Mouse (Mus musculus): ENCODE results near the gene Psmd9. TPM values are rescaled to one million over a fixed set of nuclear protein-coding genes. Genes with fewer than 3 reads are reported as not detected.

Psmd9 gene
- polyA plus RNA-seq, 2 experiments from 2014 or later = 31.6 to 42.2 TPM

DNA sequence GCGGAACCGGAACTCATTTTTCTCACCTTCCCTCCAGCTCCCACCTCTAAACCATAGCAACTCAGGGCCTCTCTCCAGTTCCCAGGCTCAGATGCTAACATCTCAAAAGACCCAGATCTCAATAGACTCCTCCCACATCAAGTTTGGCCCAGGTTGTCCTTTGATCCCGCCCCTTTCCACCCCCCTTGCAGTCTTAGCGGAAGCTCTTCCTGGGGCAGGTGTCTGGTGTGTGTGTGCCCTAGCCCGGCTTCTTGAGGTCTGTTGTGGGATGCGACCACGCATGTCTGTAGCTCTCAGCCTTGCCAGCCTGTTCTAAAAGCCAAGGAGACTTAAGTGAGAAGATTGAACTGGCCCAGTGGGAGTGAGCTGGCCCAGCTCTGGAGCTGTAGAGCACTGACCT lies 18.6 kb upstream of the Psmd9 start:
- peak; percentile 69 for ATAC-seq

DNA sequence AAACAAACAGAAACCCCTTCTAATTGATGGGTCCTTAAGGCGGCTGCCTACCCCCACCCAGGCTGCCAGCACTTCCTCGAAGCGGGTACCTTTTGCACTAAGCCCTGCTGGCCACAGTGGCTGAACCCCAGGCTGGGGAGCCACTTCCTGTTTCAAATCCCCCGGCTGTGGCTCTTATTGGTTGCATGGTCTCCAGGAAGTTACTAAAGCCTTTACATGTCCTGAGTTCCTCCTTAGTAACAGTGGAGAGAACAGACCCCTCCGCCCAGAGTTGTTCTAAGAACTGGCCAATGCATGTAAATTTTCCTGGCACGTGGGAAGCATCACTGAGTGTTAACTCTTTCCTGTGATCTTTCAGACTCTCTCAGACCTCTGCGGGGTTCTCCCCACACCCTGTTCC lies 18.1 kb upstream of the Psmd9 start:
- peak; percentile 76 for ATAC-seq

DNA sequence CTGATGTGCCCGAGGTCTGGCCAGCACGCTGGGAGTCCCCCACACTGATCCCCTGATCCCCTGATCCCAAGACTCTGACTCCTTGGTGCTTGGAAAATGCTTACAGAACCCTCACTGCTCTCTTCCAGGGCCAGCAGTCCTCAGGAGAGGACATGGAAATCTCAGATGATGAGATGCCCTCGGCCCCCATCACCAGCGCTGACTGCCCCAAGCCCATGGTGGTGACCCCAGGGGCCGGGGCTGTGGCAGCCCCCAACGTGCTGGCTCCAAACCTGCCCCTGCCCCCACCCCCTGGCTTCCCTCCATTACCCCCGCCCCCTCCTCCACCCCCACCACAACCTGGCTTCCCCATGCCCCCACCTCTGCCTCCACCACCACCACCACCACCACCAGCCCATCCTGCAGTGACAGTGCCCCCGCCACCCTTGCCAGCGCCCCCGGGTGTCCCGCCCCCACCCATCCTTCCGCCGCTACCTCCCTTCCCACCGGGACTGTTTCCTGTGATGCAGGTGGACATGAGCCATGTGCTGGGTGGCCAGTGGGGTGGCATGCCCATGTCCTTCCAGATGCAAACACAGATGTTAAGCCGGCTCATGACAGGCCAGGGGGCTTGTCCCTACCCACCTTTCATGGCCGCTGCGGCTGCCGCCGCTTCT lies 17.4 kb upstream of the Psmd9 start:
- ATAC-seq = no peak

DNA sequence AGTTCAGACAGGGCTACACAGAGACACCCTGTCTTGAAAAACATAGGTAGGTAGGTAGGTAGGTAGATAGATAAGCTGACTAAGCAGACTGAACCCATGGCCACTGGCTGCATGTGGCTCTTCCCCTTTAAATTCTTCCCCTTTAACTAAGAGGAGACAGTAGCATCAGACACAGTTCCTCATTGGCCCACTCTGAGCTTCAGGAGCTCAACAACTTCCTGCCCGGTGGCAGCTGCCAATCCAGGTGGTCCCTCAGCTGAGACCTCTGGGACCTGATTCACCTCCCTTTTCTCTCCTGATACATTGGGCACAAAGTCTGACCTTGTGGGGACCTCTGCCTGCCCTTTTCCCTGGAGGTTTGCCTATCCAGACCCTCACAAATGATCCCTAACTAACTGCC lies 16.3 kb upstream of the Psmd9 start:
- no peak for ATAC-seq

DNA sequence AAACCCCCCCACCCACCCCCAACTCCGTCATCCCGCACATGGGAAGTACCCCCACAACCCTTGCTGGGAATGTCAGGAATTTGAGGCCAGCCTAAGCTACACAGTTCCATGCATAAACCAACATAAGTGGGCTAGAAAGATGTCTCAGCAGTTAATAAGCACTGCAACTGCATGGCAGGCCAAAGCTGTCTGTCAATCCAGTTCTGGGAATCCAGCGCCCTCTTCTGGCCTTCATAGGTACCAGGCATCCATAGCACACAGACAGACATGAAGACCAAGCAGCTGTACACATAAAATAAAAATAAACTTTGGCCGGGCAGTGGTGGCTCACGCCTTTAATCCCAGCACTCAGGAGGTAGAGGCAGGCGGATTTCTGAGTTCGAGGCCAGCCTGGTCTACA lies 13.8 kb upstream of the Psmd9 start:
- ATAC-seq = no peak

- no peak for ATAC-seq
These were observed 12.4 kb upstream of the Psmd9 start for GRCm38 (mm10) chr5:123156763-123157162.

GRCm38 (mm10) chr5:123157972-123158371 lies 11.2 kb upstream of the Psmd9 start:
- no peak for ATAC-seq

- ATAC-seq = no peak
These were observed 9.8 kb upstream of the Psmd9 start for GRCm38 (mm10) chr5:123159446-123159845.

DNA sequence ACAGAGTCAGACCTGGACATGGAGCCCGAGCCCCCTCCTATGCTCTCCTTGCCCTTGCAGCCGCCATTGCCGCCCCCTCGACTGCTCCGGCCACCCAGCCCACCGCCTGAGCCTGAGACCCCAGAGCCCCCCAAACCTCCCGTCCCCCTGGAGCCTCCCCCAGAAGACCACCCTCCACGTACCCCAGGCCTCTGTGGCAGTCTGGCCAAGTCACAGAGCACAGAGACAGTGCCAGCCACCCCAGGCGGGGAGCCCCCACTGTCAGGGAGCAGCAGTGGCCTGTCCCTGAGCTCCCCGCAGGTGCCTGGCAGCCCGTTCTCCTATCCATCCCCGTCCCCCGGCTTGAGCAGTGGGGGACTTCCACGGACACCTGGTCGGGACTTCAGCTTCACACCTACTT lies 9.3 kb upstream of the Psmd9 start:
- no peak for ATAC-seq

- ATAC-seq = no peak
These were observed 8.9 kb upstream of the Psmd9 start for GRCm38 (mm10) chr5:123160341-123160740.

DNA sequence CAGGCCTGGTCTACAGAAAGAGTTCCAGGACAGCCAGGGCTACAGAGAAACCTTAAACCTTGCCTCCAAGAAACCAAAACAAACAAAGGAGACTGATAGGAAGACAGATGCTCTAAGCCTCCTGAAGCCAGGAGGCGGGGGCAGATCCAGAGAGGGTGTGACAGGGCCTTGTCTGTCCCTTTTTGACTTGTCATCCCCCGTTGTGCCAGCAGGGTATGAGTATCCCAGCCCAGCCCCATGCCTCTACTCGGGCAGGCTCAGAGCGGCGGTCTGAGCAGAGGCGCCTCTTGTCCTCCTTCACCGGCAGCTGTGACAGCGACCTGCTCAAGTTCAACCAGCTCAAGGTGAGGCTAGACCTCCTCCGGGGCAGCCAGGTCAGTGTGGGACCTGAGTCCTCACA lies 6.3 kb upstream of the Psmd9 start:
- ATAC-seq = no peak

DNA sequence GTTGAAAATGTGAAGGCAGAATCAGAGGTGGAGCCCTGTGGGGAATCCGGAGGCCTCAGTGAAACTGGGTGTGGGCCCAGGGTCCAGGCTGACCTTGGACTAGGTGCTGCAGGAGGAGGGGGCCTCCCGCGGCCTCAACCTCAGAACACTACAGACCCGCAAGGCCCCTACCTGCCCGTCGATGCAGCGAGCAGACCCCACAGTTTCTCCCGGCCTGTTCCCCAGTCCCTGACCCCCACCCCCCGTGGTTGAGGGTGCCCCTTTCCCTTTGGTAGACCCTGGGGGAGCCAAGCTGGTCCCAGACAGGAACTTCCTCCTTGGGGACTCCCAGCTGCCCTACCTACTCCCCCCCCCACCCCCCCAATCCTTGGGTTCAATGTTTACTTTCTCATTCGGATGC lies 2.8 kb upstream of the Psmd9 start:
- no peak for ATAC-seq

GRCm38 (mm10) chr5:123167591-123167990 lies 1.6 kb upstream of the Psmd9 start:
- no peak for ATAC-seq

DNA sequence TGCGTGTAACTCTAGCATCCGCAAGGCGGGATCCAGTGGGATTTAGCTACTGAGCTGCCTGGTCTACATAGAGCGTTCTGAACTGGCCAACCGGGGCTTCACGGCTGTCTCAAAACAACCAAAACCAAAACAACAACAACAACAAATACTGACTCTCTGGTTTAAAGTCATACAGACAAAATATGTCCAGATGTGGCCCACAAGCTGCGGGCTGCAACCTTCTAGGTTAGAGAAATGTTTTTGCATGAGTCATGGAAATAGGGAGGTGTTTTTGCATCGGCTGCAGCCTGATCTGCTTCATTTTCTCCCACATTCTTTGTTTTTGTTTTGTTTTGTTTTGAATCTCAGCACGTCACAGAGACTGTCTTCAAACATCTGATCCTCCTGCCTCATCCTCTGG lies 1.2 kb downstream of the Psmd9 start:
- no peak for ATAC-seq

- peak; percentile 77 for ATAC-seq
These were observed 2.6 kb downstream of the Psmd9 start for GRCm38 (mm10) chr5:123171646-123172350.

GRCm38 (mm10) chr5:123178792-123179191 lies 9.6 kb downstream of the Psmd9 start:
- no peak for ATAC-seq

- no peak for ATAC-seq
These were observed 11.2 kb downstream of the Psmd9 start for GRCm38 (mm10) chr5:123180390-123180789.

GRCm38 (mm10) chr5:123181536-123181935 lies 12.3 kb downstream of the Psmd9 start:
- ATAC-seq = no peak

GRCm38 (mm10) chr5:123182651-123183050 lies 13.4 kb downstream of the Psmd9 start, which contains the start of gene Hpd:
Gene Hpd, minus strand, starts transcription at chr5:123182727.
- ATAC-seq = no peak

GRCm38 (mm10) chr5:123185966-123186365 lies 16.8 kb downstream of the Psmd9 start:
- ATAC-seq = no peak

DNA sequence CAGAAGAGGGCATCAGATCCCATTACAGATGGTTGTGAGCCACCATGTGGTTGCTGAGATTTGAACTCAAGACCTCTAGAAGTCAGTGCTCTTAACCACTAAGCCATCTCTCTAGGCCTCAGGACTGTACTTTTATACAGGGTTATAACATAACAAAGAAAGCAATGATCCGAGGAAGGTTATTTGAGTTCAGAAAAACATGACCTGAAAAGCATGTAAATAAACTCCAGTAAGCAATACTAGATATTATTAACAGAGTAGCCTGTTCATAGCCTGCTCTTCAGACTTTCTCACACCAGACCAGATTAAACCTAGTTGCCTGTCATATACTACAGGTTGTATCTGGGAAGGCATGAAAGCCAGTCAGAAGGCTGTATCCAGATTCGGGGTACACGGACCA lies 18.1 kb downstream of the Psmd9 start:
- ATAC-seq = no peak

DNA sequence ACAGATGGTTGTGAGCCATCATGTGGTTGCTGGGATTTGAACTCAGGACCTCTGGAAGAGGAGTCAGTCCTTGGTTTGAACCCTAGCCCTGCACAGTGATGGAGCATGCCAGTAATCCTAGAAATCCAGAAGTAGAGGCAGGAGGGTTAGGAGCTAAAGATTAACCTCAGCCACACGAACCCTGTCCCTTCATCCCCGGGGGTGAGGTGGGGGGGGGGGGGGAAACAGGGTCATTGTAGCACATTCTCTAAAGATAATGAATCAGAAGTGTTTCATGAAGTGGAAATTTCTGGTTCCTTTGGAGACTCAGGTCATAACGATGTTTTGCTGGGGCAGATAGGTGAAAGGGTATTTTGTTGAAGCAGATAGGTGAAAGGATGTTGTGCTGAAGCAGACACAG lies 21.7 kb downstream of the Psmd9 start:
- no peak for ATAC-seq

DNA sequence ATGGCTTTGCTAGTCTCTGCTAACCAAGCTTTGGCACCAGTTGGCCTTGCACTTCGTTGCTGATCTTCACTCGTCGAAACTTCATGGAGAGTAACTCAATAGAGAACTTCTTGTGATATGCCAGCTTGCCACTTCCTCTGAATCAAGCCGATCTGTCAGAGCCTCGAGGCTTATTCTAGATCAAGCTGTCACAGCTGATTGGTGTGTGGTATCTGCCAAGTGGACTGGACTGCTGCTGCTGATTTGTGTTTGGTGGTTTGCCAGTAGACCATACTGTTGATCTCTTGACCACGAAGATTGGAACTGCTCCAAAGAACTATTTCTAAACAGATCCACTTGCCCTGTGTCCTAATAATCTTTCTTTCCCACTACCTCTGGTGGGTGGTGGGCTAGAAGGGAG lies 22.2 kb downstream of the Psmd9 start:
- no peak for ATAC-seq

DNA sequence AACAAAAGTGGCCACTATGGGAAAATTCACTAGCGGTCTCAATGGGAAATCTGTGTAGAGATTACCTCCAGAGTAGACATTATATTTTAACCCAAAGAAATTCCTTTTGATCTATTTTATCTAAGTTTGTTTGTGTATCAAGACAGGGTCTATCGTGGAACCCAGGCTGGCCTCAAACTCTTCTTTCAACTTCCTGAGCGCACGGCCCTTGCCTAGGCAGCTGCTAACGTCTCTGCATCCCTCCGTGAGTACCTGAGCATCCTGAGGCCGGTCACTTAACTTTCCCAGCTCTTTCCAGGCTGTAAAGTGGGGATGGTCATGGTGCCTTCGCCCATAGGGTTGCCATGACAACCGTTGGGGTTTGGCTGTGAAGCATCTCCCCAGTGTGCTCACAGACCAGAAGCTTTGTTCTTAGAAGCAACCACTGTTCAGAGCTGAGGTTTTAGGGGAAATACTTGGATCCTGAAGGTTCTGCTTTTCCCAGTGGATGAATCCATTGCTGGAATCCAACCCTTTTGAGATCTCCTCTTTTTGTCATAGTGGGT lies 23.5 kb downstream of the Psmd9 start:
- ATAC-seq = no peak
